Mouse (Mus musculus): ENCODE measurements around the gene S100a10. TPM values are rescaled to one million over a fixed set of nuclear protein-coding genes. Genes with fewer than 3 reads are reported as not detected.
A peak's percentile ranks its signal among the peaks of the same experiment; 100 is the strongest.
"Not testable (repeated sequence)": the region's sequence is repeated elsewhere in the genome, so short reads cannot be mapped to it uniquely, and the experiment has no call there.

Gene S100a10
- total RNA-seq, 2 experiments from 2014 or later: 99.6 to 111 TPM

DNA sequence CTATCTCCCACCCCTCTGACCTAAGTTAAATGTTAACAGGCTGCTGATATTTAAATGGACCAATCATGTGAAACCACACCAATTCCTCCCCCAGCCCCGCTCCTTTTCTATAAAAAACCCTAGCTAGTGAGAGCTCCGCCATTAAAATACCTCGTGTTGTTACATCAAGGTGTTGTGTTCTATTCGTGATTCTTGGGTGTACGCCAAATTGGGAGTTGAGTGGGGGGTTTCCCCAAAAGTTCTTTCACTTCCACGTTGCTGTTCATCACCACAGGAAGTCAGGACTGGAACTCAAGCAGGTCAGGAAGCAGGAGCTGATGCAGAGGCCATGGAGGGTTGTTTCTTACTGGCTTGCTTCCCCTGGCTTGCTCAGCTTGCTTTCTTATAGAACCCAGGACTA is 10.7 kb upstream of the S100a10 start:
- DNase-seq (ENCODE audit: low spot score); intact Hi-C loops (cut with DNase I): not testable (repeated sequence)

DNA sequence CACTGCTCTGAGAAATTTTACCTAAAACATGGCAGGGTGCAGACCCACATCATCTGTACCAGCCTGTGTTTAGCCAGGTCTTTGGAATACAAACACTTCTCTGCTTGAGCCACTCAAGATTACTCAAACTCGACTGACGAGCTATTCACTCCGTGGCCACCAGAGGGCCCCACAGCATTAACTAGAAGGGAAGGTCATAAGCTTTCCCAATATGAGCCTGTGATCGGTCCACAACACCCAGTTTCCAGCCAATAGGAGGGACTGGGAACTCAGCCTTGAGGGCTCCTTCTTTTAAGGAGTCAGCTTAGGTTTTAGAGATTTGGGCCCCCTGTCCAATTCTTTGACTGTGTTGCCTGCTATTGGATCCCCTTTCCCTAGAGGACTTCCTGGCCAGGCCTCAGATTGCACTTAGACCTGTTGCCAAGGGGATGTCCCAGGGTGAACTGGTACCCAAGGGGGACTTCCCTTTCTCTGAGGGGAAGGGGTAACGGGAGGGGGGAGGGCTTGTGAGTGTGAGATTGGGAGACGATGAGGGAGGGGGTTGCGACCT is 7.7 kb upstream of the S100a10 start:
- peak; percentile 71 for DNase-seq (ENCODE audit: low spot score)
- intact Hi-C loops (cut with DNase I): loop anchor here (1.0 kb wide), 2 partner anchors 47 to 60 kb away; no protein-coding TSS in a partner anchor

DNA sequence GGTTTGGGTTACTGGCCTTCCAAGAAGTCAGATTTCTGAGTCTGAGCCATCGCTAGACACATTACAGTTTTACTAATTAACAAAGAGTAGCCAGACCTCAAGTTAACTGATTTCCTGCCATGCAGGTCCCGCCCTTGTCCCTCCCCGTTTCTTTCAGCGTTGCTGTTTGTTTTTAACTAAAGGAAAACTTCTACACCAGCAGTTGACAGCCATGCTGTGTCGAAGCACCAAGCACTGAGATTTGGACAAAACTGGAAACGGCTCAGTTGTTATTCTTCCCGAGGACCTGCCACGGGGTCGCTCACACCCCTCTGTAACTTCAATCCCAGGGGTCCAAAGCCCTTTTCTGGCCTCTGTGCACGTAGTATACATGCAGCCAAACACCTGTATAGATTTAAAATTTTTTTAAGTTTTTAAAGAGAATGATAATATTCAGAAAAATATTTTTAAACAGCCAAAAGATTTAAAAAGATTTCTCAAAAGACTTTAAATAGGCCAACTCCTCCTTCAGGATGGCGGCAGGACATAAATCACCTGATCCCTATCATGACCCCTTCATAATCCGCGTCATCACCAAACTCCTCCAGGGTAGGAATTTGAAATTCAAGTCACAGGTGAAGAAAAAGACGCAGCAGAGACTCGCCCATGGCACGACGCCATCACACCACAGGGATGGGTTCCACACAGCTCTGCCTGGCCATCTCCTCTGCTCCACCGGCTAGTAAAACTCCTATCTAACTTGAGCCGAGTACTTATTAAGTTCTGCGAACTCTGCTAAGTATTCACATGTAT is 6.9 kb upstream of the S100a10 start:
- intact Hi-C loops (cut with DNase I): loop anchor here (1.0 kb wide), 2 partner anchors 46 to 59 kb away; no protein-coding TSS in a partner anchor
- DNase-seq (ENCODE audit: low spot score): no peak

DNA sequence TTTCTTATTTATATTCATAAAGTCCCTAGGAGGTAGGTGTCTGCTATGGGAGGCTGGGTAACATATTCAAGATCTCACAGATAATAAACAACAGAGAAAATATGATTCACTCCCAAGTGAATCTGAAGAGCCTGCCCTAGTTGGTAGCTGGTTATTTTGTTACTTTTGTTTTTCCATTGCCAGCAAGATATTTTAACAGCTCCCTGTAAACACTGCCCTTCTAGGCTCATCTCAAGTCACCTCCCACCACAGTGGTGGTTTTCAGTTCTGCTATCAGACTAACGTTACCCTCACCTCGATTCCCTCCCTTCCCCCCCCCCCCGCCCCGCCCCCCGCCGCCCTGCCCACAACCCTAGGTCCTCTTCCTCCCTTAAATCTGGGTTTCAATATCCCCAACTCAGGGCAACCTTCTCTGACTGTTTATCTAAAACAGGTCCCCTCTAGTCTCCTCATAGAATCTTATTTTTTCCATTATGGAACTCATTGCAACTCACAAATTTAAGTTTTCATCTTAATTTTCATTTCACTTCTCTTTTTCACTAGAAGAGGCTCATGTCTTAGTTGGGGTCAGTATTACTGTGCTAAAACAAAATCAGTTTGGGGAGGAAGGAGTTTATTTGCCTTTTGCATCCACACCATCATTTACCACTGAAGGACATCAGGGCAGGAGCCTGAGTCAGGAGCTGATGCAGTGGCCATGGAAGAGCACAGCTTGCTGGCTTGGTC is 6.2 kb upstream of the S100a10 start:
- intact Hi-C loops (cut with DNase I): no loop called here
- no peak for DNase-seq (ENCODE audit: low spot score)

DNA sequence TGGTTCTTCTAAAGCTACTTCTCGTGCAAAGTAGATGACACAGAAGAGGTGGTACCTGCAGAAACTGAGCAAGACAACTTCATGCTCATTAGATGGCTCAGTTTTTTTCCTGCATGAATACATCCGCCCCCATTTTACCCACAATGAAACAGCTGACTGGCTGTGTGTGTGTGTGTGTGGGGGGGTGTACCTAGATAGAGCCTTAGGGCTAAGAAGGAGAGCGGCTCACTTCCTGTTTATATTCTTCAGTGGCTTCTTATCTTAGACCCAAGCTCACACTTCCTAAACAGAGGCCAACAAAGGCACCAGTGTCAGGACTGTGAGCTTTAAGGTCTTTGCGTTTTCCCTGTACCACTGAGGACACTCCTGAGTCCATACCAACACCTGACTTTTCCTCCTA is 4.9 kb upstream of the S100a10 start:
- no peak for DNase-seq (ENCODE audit: low spot score)
- intact Hi-C loops (cut with DNase I): no loop called here

DNA sequence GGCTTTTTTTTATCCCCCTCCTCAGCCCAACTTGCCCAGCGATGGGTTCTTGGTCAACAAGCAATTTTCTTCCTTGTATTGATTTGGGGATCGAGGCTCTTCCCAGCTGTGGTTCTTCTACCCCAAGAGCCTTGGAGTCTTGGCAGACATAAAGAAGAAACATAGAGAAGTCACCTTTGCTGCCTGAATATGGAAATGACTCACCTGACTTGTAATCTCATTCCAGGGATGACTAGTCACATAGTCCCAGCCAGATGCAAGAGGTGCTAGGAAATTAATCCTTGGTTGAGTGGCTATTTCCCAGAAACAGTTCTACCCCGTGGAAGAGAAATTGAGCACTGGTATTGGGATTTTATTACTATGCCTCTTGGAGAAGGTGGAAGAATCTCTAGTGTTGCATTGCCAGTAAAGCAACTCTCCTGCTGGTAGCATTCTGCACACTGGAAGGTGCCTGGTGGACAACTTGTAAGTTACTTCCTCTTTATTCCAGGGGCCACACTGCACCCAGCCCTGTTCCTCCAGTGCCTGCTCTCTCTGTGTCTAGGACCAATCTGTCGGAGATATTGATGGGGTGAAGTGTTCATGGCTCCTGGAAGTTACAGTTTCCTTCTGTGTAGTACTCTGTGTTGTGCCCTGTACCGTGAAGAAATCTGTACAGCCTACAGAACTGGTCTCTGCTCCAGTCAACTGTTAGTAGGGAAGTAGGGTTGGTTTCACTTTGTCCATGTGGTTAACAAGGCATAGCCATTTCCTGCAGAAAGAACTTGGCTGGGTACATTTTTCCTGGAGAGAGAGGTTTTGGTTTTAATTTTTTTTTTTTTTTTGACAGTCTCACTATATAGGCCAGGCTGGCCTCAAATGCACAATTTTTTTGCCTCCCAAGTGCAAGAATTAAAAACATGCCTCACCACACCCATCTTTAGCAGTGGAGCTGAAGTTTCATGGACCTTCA is 2.7 kb upstream of the S100a10 start:
- intact Hi-C loops (cut with DNase I): no loop called here
- DNase-seq (ENCODE audit: low spot score): no peak

DNA sequence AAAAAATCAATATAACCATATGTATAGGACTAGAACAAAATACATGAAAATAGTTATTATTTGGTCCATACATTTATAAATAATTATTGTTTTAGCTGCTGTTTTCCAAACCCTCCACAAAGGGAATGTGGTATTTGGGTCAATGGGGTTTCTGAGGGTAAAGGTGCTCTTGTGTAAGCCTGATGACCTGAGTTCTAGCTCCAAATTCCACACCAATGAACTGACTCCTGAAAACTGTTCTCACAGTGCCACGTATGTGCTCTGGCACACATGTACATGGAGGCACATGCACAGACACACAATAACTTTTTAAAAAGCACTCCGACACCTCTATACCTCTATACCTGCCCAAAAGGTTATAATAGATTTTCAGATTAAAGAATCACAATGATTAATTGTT is 1.6 kb upstream of the S100a10 start:
- intact Hi-C loops (cut with DNase I): no loop called here
- no peak for DNase-seq (ENCODE audit: low spot score)

DNA sequence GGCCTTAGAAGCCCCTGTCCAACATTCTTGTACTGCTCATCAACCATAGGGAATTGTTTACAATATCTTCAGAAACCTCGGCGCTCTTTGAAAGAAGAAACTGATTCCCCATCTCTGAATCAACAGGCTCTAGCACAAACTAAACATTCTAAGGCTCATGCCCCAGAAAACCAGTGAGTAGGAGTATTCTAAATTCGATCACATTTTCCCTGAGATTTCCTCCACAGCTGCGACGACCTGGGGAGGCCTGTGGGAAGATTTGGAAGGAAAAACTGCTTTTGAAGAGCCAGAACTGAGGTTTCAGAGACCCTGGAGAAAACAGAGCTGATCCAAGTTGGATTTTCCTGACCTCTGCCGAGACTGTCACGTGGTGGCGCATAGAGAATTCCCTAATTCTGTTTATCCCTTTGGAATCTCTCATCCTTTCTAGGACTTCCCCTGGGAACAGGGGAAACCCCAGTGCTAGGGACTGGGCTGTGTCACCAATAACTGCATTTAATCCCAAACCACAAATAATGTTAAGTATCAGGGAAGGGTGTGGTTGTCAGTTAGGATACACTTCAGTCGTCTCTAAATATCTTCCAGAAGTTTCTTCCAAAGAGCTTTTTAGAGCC is 1.0 kb upstream of the S100a10 start:
- intact Hi-C loops (cut with DNase I): no loop called here
- no peak for DNase-seq (ENCODE audit: low spot score)

DNA sequence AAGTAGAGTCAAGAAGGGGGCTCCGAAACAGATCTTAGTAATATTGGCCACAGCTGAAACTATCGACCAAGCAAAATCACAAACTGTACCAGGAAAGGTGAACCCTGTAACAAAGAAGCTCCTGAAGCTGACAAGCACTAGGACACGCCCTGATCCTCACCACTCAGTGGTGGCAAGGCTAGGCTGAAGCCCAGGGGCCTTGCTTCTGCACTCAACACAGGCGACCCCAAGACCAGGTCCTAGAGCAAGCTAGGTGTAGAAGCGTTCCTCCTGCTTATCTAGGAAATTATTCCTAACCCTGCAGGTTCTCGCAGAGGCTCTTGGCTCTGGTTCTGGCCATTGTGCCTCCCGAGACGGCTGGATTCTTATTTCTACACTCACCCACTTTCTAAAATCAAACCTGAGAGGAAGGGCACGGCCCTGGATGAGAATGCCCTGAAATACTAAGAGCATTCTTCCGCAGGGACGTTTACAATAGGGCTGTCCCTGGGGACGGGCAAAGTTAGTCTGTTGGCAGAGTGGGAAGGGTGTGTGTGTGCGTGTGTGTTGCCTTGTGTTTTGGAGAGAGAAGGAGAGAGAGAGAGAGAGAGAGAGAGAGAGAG is 400 bp upstream of the S100a10 start:
- DNase-seq (ENCODE audit: low spot score): no peak

DNA sequence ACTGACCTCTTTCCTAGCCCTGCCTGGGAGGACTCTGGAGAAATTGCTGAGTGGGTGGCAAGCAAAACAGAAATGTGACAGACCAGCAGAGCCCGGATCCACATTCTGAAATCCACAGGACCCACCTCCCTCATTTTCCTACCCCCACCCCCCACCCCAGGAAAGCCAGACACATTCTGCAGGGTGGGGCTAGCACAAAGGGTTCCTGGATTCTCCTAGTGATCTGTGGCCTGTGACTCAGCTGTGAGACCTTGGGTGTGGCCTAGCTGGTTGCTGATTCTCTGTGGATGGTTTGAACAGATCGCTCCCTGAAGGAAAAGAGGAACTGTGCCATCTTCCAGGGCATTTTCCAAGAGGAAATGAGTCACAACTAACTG is 986 bp downstream of the S100a10 start:
- intact Hi-C loops (cut with DNase I): loop anchor here (1.0 kb wide), 1 partner anchor 12 kb away; no protein-coding TSS in a partner anchor

More for the DNA sequence above, 400 bp upstream of the S100a10 start:
- intact Hi-C loops (cut with DNase I): no loop called here

DNA sequence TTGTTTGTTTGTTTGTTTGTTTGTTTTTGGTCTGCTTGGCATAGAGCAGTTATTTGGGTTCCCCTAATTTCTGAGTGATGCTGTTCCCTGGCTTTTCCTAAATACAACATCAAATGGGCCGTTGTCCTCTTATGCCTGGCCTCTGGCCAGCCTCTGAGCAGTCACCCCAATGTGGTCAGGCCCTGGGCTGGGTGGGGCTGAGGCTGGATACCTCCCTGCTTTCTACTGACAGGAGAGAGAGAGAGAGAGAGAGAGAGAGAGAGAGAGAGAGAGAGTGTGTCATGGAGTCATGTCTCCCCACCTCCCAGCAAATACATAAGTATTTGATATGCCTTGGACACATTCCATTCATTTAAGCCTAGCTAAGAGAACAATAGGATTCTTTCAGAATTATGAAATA is 1.7 kb downstream of the S100a10 start:
- DNase-seq (ENCODE audit: low spot score): no peak
- intact Hi-C loops (cut with DNase I): loop anchor here (1.0 kb wide), 1 partner anchor 12 kb away; no protein-coding TSS in a partner anchor

More for the DNA sequence above, 986 bp downstream of the S100a10 start:
- DNase-seq (ENCODE audit: low spot score): peak; percentile 65

DNA sequence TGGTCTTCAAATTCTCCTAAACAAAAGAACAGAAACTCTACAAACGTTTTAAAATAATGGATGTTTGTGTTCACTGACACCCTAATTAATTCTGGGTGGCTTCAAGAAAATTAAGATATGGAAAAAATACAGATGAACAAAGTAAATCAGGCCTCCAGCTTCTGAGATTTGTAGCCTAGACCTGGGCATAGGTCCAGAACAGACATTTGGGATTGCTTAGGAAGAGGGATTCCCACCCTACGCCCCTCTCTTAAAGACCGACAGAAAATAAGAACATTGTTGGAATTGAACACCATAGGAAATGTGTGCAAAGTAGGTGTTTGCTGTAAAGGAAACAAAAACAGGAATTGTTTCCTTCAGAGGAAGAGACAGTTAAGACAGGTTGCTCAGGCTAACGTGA is 2.6 kb downstream of the S100a10 start:
- intact Hi-C loops (cut with DNase I): no loop called here

DNA sequence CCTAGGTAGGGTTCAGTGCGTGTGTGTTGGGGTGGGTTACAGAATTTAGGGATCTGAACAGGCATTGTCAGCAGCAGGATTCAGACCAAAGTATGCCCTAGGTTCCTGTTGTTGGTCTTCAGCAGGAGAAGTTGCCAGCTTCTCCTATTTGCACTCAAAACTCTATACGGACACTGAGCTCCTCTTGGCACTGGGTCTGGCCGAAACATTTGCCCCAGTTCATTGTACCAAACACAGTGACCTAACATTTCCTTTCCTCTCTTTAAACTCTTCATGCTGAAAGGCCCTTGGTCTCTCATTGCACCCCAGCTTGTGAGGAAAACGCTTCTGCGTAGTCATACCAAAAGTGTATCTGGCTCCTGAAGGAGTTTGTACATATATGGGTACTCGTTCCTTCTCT is 5.1 kb downstream of the S100a10 start:
- intact Hi-C loops (cut with DNase I): no loop called here
- DNase-seq (ENCODE audit: low spot score): no peak

More for the DNA sequence above, 2.6 kb downstream of the S100a10 start:
- no peak for DNase-seq (ENCODE audit: low spot score)

DNA sequence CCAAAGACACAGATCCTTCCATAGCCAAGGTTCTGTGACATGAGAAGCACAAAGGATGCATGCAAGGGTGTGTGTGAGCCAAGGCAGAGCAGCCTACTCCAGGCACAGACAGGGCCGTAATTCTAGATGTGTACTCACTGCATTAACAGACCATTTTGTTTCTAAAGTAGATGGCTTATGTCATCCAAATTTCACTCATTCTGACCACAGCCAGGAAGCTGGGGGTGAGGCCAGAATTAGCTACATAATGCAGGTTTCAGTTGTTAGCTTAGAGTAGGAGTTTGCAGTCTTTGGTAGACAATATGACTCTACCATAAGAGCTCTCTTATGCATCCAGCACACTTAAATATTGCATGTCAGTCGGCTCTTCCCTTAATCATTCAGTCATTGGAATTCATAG is 7.5 kb downstream of the S100a10 start:
- intact Hi-C loops (cut with DNase I): no loop called here

DNA sequence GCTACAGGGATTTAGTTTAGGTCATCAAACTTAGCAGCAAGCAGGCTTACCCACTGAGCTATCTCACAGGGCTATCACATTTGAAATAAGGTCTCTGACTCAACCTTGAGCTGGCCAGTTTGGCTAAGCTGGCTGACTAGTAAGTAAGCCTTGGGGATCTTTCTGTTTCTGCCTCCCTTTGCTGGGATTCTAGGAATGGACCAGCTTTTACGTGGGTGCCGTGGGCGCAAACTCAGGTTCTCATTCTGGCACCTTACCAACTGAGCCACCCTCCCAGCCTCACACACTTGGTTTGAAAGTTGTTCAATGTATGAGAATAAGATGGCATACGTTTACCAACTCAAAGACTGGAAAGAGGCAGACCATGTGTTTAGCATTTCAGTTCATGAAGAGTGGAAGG is 8.3 kb downstream of the S100a10 start:
- DNase-seq (ENCODE audit: low spot score): no peak
- intact Hi-C loops (cut with DNase I): no loop called here

More for the DNA sequence above, 7.5 kb downstream of the S100a10 start:
- no peak for DNase-seq (ENCODE audit: low spot score)

DNA sequence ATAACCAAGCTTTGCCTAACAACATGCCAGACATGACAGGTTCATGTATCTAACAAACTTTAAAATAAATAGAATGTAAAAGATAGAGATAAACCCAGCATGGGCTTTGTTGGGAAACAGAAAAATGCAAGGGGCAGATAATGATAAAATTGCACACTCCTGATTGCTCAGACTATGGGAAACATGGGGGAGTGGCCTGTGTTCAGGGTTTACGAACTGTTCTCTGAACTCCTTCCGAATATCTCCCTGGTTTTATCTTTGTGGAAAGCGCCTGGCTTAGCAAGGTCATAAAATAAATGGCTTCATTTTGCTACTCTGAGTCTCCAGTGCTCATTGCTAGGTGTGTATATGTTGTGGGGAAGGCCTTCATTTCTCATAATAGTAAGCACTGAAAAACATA is 12.0 kb downstream of the S100a10 start:
- no peak for DNase-seq (ENCODE audit: low spot score)
- intact Hi-C loops (cut with DNase I): no loop called here

DNA sequence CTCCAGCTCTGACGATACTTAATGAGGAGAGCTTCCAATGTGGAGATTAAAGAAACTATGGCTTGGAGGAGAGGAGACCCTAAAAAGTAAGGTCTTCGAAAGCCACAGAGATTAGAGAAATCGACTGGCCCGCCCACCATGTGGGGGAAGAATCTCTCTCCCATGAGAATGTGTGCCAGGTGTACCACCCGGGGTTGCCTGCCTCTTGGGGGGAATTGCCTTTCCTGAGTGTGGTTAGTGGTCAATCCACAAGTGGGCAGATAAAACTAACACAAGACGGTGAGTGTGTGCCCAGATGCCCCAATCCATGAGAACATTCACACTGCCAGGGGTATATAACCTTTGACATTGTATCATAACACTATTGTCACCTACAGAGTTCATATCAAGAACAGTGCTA is 12.8 kb downstream of the S100a10 start:
- intact Hi-C loops (cut with DNase I): loop anchor here (1.0 to 2.0 kb wide), 3 partner anchors 11 to 29 kb away; no protein-coding TSS in a partner anchor
- DNase-seq (ENCODE audit: low spot score): no peak

DNA sequence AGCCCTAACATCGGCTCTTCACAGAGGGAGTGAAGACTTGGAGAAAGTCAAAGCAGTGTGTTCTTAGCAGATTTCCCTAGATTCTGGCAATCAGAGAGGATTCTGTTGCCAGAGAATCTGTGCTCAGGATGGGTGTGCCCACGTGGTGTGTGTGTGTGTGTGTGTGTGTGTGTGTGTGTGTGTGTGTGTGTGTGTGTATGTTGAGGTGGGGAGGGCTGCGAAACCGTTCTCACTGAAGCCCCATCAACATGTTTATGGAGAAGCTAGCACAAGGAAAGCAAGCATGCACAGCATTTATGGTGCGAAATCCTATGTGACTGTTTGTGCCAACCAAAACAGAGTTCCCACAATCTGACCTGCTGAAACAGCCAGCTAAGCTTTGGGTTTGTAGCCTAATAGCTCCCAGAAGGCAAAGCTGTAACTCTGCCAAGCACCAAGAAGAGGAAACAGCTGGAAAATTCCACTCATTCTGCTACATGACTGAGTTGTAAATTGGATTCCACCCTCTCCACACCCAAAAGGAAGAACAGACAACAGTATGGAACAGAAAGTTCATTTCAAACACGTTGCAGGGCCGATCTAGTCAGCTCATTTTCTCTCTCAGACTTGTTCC is 13.7 kb downstream of the S100a10 start:
- peak; percentile 79 for DNase-seq (ENCODE audit: low spot score)
- intact Hi-C loops (cut with DNase I): loop anchor here (1.0 to 2.0 kb wide), 3 partner anchors 12 to 28 kb away; no protein-coding TSS in a partner anchor
